Mouse (Mus musculus) liver, postnatal 0 days (tissue): ENCODE data around the gene Fam57b.

Source experiments
- CTCF ChIP-seq: sonication (generic); IDR thresholded peaks from 2 replicates; pipeline ENCODE4 v1.5.1; 2016; ENCODE audit warnings: antibody characterized with exemption, low read depth
- EP300 ChIP-seq: IDR thresholded peaks from 2 replicates; pipeline ENCODE4 v1.6.1; 2016; ENCODE audit warnings: antibody characterized with exemption, low read depth, mild to moderate bottlenecking

DNA sequence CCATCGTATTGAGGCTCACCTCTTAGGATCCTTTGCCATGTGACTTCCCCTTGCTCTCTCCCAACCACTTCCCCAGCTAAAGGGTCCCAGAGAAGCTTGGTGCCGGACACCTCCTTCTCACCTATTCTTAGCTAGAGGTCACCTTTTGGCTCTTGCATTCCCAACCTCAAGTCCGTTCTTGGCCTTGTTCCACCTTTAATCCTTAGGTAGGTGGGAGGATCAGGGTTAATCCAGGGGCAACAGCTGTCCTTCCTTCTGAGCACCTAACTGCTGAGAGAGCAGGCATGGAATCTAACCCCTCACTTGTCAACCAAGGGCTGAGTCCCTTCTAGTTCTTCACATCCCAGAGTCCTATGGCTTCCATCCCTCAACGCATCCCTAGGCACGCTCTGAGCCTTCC, 28.5 kb downstream of the Fam57b start:
- TF ChIP-seq EP300 (no peak), CTCF (no peak)
